Mouse (Mus musculus) embryonic fibroblast, embryonic 13.5 days (primary cell): Measurements from ENCODE around the gene Fkbp2.

Experiments
- CTCF ChIP-seq: IDR thresholded peaks from 2 replicates; pipeline ENCODE4 v1.5.1; 2011; ENCODE audit warnings: mild to moderate bottlenecking, control low read depth, low read length, moderate library complexity, borderline replicate concordance; ENCODE audit not compliant: insufficient read depth
- POLR2A ChIP-seq: IDR thresholded peaks from 2 replicates; pipeline ENCODE4 v1.6.1; 2011; ENCODE audit warnings: low read depth, mild to moderate bottlenecking, control low read depth, low read length, moderate library complexity

DNA sequence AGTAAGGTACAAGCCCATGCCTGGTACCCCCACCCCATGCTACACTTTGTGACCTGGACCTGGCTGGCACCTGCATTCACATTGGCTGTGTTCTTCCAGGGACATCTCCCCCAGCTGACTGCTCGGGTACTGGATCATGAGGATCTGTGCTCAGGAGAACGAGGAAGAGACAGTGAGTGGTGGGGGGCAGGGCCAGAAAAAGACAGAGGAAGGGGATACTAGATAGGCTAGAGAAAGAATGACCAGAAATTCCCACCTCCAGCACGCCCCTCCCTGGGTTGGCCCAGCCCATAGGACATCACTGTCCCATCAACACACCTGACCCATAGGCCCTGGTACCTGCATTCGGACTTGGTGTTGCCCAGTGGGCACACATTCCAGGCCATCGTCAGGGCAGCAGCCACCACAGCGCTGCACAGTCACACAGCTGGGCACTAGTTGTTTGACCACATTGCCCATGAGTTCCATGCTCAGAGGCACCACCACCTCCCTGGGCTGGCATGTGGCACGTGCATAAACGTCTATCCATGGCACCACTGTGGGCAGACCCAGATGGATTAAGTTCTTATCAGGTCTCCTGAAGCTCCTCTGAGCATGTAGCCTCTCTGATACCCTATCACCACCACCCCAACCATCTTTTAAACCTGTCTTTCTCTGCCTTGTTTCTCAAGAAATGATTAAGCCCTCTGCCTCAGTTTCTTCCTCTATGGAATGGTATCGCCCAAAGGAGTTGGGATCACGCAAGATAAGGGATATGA is 5.8 kb upstream of the Fkbp2 start:
- no peak for TF ChIP-seq POLR2A
- TF ChIP-seq CTCF: no peak
